Mouse (Mus musculus): ENCODE measurements around the gene Zfp426.

DNA sequence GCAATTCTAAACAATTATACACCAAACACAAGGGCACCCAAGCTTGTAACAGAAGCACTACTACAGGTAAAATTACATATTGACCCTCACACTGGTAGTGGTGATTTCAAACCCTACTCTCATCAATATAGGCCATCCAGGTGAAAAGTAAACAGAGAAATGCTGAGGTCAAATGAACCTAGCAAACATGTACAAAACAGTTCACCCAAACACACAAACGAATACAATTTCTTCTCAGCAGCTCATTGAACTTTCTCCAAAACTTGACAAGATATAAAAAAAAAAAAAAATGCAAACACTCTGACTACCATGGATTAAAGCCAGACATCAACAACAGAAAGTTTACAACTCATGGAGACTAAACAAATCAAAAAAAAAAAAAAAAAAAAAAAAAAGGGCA is 41.1 kb downstream of the Zfp426 start:
- TF ChIP-seq GATA1 (IDR thresholded peaks at IDR 0.05; ENCODE audit: low read length): no peak
- no peak for TF ChIP-seq TAL1 (IDR thresholded peaks at IDR 0.05; ENCODE audit: low read length)

Data from erythroblast, embryonic 14.5 days (primary cell).